Mouse (Mus musculus) splenic B cell, adult 2 months (primary cell): Measurements from ENCODE around the gene Cd80.

ENCODE experiments used
- DNase-seq: peaks from one replicate; pipeline ENCODE4 v3.0.0-alpha.2; 2011; ENCODE audit warnings: low read depth, low spot score
- H3K27me3 ChIP-seq: 2 replicates; pipeline ENCODE4 v1.6.1; 2012; ENCODE audit warnings: mild to moderate bottlenecking, low read length, moderate library complexity, mixed read lengths; ENCODE audit not compliant: control insufficient read depth, poor library complexity, insufficient read depth, severe bottlenecking
- H3K36me3 ChIP-seq: 2 replicates; pipeline ENCODE4 v1.6.1; 2012; ENCODE audit warnings: mild to moderate bottlenecking, low read length, moderate library complexity, mixed read lengths; ENCODE audit not compliant: control insufficient read depth, poor library complexity, insufficient read depth, severe bottlenecking

Cd80 gene

DNA sequence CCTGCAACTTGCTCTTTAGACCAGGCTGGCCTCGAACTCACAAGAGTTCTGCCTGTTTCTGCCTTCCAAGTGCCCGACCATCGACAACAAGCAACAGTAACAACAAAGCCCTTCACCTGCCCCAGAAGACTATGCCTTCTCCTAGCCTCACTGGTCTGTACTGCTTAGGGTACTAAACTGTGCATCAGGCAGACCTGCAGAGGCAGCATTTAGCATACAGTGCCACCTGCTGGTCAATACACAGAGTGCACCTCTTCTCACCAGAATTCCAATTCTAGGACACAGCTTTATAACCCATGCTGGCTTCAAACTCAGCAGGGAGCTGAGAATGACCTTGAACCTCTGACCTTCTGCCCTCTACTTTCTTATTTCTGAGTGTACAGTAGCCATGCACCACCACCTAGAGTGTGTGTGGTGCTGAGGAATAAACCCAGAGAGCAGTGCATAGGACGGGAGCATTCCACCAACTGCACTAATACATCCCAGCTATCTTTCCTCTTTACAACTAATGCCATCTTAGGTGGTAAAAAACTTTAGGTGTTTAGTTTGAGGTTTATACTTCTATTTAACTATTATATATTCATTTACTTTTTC lies 50.8 kb downstream of the Cd80 start:
- Histone ChIP-seq H3K36me3 (peaks cover 8% of the 10 kb centered on the region), H3K27me3 (no peaks in the 10 kb centered on the region)
- DNase-seq: peak; percentile 80

DNA sequence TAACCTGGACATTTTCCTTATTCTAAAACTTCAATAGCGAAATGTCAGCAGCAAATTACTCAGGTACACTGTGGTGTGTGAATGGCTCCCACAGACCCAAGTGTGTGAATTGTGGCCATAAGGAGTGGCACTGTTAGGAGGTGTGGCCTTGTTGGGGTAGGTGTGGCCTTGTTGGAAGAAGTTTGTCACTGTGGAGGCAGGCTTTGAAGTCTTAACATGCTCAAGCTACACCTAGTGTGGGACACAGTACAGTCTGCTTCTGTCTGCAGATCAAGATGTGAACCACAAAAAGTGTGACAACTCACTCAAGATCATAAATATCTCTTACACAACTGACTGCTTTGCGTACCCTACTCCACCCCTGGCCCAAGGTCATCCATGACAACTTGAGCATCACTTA lies 55.5 kb downstream of the Cd80 start:
- Histone ChIP-seq H3K27me3 (no peaks in the 10 kb centered on the region), H3K36me3 (peaks cover 2% of the 10 kb centered on the region; the same call in 1 of the 2 replicates)
- DNase-seq: no peak

DNA sequence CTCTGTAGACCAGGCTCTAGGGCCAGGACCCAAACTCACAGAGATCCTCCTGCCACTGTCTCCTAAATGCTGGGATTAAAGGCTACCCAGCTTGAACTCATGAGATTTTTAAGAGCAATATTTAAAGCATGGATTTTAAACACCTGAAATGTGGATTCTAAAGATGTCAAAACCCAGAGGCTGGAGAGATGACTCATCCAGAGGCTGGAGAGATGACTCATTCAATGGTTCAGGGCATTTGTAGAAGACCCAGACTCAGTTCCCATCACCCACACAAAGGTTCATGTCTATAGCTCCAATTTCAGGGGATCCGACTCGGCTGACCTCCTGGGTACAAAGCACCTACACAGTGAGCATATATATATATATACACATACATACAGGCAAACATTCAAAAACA lies 63.8 kb downstream of the Cd80 start:
- Histone ChIP-seq H3K27me3 (no peaks in the 10 kb centered on the region), H3K36me3 (peaks cover 4% of the 10 kb centered on the region)
- no peak for DNase-seq

DNA sequence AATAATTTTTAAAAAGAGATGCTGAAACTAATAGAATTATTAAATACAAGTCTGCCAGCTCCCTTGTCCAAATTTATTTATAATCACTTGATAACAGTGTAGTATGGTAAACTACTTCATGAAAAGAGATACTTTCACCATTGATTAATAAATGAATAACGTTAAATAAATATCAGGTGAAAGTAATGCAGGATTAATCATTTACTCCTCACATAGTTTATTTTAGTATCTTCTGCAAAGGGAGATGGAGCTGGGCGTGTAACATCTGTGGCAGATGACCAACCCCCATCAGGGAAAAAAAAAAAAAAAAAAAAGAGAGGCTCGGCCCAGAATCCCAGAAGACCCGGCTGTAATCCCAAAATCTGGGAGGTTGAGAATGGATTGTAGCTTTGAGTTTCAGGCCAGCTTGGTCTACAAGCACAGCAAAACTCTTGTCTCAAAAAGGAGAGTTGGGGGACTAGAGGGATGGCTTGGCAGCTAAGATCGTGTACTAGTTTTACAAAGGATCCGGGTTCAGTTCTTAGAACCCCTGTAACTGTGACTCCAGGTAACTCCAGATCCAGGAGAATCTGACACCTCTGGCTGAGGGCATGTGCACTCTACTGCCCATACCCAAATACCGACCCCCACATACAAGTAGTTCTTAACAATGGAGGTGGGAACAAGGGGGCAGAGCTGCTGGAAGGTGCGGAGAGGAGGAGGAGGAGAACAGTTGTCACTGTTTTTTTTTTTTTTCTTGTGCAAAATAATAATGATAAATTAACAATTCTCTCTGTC lies 66.0 kb downstream of the Cd80 start:
- Histone ChIP-seq H3K36me3 (peaks cover 4% of the 10 kb centered on the region), H3K27me3 (no peaks in the 10 kb centered on the region)
- DNase-seq: no peak

DNA sequence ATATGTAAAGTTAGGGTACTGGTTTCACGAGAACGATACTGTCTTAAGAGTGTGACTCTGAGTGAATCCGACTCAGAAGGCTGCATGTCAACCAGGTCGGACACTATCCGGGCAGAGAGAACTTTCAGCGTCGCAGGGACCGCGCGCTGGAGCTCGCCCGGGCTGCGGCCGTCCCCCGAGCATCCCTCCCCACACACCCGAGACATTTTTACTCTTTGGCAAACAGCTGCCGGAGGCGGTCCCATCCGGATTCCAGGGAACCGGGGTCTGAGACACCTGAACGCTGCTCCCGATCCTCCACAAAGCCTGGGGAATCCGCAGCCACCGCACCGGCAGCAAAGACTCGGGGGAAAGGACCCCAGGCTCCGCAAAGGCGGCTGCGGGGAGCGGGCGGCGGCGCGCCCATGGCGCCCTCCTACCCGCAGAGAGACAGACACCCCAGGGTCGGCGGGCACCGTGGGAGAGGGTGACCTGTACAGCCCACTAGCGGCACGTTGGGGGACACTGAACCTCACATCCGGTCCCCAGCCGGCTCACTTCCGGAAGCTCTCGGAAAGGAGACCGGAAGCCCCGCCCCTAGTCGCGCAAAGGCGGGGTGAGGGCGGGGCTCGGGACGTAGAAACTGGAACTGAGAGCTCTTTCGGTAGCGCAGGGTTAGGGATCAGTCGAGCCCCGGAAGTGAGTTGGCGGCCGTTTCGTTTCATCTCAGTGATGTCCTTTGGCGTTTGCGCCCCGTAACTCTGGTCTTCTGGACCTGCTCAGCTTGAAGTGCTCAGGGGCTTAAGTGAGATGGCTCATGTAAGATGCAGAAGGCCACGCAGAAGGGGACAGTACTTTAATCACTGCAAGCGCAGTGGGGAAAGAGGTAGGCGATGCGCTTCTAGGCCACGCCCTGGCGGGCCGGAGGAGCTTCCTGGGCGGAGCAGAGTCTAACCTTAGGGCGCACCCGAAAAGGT lies 67.0 kb downstream of the Cd80 start, which contains the start of gene Timmdc1:
Gene Timmdc1, minus strand, starts transcription at position 535 of the 956 bp plus-strand sequence.
- peak; percentile 97 for DNase-seq
- H3K36me3 ChIP-seq: peaks cover 6% of the 10 kb centered on the region
- no peaks in the 10 kb centered on the region for H3K27me3 ChIP-seq

DNA sequence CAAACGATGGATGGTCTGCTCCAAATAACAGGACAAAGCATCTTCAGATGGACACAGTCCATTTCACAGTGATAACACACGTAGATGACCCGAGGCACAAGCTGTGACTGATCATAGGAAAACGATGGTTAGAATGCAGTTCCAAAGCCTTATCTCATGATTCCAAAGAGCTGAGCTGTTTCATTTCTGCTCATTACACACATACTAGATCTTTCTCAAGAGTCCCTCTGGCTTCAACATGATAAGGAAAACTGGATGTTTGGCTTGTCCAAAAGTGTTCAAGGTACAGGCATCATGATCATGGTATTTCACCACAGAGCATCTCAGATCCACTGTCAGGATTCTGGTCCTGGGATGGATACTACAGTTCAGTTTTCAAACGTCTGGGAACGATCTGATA lies 70.9 kb downstream of the Cd80 start:
- H3K36me3 ChIP-seq: peaks cover 5% of the 10 kb centered on the region; the same call in 1 of the 2 replicates
- DNase-seq: no peak

DNA sequence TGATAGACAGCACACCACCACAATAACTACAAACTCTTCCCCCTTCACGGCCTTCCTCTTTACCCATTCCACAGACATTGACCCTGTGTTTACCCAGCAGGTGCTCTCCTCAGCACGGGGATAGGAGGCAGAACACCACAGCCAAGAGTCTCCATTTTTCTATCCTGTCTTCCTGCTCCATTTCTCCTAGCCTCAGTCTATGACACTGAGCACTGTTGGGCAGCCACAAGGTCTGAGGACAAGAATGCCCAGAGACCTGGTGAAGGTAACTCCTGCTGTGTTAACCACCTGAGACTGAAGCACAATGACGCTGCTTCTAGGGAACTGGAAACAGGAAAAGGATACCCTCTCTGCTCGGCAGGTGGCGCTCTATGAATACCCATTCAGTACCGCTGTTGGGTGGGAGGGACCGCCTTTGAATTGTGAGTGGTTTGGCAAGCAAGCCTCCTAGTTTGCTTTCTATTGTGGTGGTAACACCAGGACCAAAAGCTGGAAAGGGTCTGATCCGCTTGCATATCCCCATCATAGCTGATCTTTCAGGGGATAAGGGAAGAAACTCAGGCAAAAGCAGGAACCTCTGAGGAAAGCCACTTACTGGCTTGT lies 81.3 kb downstream of the Cd80 start:
- Histone ChIP-seq H3K36me3 (peaks cover 8% of the 10 kb centered on the region; the same call in 1 of the 2 replicates), H3K27me3 (no peaks in the 10 kb centered on the region)
- peak; percentile 83 for DNase-seq

More for the DNA sequence above, 70.9 kb downstream of the Cd80 start:
- H3K27me3 ChIP-seq: no peaks in the 10 kb centered on the region

DNA sequence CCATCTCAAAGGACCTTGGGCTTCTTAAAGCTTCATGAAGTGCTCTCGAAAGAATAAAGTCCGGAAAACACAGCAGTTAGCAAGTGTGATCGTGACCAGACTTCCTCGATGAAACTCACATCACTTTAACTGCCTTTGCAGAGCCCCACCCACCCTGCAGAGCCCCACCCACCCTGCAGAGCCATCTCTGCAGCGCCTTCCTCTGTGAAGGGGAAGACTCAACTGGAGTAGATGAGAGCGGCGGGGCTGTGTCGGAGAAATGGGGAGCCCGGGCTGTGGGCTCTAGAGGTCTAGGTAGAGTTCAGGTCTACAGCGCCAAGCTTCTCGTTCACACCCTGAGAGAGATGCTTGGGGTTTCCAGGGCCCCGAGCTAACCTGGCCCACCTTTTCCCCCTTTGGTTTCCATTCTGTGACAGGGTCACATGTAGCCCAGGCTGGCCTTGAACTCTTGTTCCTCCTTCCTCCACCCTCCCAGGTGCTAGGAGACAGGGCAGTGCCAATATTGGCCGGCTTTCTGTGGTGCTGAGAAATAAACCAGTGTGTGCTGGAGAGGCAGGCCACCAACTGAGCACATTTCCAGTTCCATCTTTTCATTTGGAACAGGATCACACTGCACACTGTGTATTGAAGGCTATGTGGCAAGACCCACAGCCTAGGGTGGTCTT lies 83.5 kb downstream of the Cd80 start:
- Histone ChIP-seq H3K27me3 (no peaks in the 10 kb centered on the region), H3K36me3 (peaks cover 10% of the 10 kb centered on the region)
- no peak for DNase-seq
